Mouse (Mus musculus): ENCODE results near the gene Rps7.

- no peak for TF ChIP-seq CTCF (IDR thresholded peaks at IDR 0.05; ENCODE audit: borderline replicate concordance, insufficient read depth, low read length)
- no peak for TF ChIP-seq POLR2A (IDR thresholded peaks at IDR 0.05; ENCODE audit: low read depth, low read length)
Observed at GRCm38 (mm10) chr12:28582423-28582822, 53.3 kb downstream of the Rps7 start, which contains the start of gene Allc.

Measured in embryonic fibroblast, embryonic 13.5 days (primary cell).